Mouse (Mus musculus) ES-E14 (cell line): ENCODE data around the gene Arl8b. TPM values are rescaled to one million over a fixed set of nuclear protein-coding genes. Genes with fewer than 3 reads are reported as not detected.

ENCODE experiments used
- DNase-seq: peaks from one replicate; pipeline ENCODE4 v3.0.0-alpha.2; 2013; ENCODE audit warnings: low read depth, low spot score
- H3K27ac ChIP-seq: 2 replicates; pipeline ENCODE4 v1.5.1; 2012; ENCODE audit warnings: low read depth, mild to moderate bottlenecking, low read length, moderate library complexity, mixed read lengths; ENCODE audit not compliant: poor library complexity, insufficient read depth, severe bottlenecking
- H3K36me3 ChIP-seq: 2 replicates; pipeline ENCODE4 v1.6.1; 2012; ENCODE audit warnings: mild to moderate bottlenecking, low read length, moderate library complexity, mixed read lengths; ENCODE audit not compliant: control insufficient read depth, poor library complexity, insufficient read depth, severe bottlenecking
- H3K4me1 ChIP-seq, 2 experiments: fragments of 150-350 bp in 1 of 2; sonication (generic) in 1 of 2; 2 replicates each; pipeline ENCODE4 v1.6.1; 2012; ENCODE audit warnings: low read length in 2 of 2, mild to moderate bottlenecking in 1 of 2, mixed read lengths in 1 of 2; ENCODE audit not compliant: control insufficient read depth in 2 of 2, insufficient read depth in 2 of 2, poor library complexity in 1 of 2
- H3K4me3 ChIP-seq, 2 experiments: fragments of 150-350 bp in 1 of 2; sonication (generic) in 1 of 2; 2 replicates each; pipeline ENCODE4 v1.5.1; 2012; ENCODE audit warnings: low read length in 2 of 2, low read depth in 1 of 2, mild to moderate bottlenecking in 1 of 2, mixed read lengths in 1 of 2; ENCODE audit not compliant: insufficient read depth in 1 of 2, poor library complexity in 1 of 2, severe bottlenecking in 1 of 2
- H3K9ac ChIP-seq: 2 replicates; pipeline ENCODE4 v1.6.1; 2012; ENCODE audit warnings: low read depth, mild to moderate bottlenecking, low read length, mixed read lengths; ENCODE audit not compliant: poor library complexity, insufficient read depth, severe bottlenecking
- H3K9me3 ChIP-seq: fragments of 150-350 bp; sonication (generic); 2 replicates; pipeline ENCODE4 v1.6.1; 2012; ENCODE audit warnings: low read depth, mild to moderate bottlenecking, low read length; ENCODE audit not compliant: control insufficient read depth, insufficient read depth
- CHD2 ChIP-seq: IDR thresholded peaks from 2 replicates; pipeline ENCODE4 v1.6.1; 2014; ENCODE audit warnings: mild to moderate bottlenecking, low read depth, low read length, inconsistent platforms
- HCFC1 ChIP-seq: IDR thresholded peaks from 2 replicates; pipeline ENCODE4 v1.6.1; 2012; ENCODE audit warnings: low read length, inconsistent platforms, borderline replicate concordance; ENCODE audit not compliant: insufficient read depth
- MAFK ChIP-seq: IDR thresholded peaks from 2 replicates; pipeline ENCODE4 v1.6.1; 2014; ENCODE audit warnings: mild to moderate bottlenecking, low read depth, low read length, inconsistent platforms; ENCODE audit not compliant: insufficient read depth
- ZC3H11A ChIP-seq: IDR thresholded peaks from 2 replicates; pipeline ENCODE4 v1.6.1; 2012; ENCODE audit warnings: low read depth, mild to moderate bottlenecking, inconsistent platforms, low read length, borderline replicate concordance
- ZNF384 ChIP-seq: IDR thresholded peaks from 2 replicates; pipeline ENCODE4 v1.6.1; 2012; ENCODE audit warnings: low read depth, low read length, inconsistent platforms
- in situ Hi-C, 2 experiments: fragments of 600-800 bp; cut with MboI; formaldehyde crosslinking; loops; one replicate each; pipeline ENCODE4 v1.15.1; 2025; ENCODE audit warnings: low sequenced_read_pairs in 2 of 2, inconsistent platforms in 1 of 2; ENCODE audit not compliant: unreplicated experiment in 2 of 2
- total RNA-seq: library from RNA; depleted of rRNA; stranded (reverse); fragments of 300-350 nt; gene quantifications from 2 replicates; pipeline ENCODE4 v1.2.3, GENCODE M21; 2012

The Arl8b gene
- total RNA-seq, 1 experiment, result 45.8 TPM

DNA sequence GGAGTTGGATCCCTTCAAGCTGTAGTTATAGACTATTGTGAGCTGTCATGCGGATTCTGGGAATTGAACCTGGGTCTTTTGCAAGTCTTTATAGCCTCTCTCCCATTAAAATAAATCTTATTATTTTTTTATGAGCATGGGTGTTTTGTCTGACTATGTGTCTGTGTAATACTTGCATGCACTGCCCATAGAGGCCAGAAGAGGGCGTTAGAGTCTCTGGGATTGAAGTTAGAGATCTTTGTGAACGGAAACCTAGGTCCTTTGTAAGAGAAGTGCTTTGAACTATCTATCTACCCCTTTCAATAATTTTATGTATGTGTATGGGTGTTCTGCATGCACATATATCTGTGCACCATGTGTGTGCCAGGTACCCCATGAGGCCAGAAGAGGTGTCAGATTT is 24.5 kb downstream of the Arl8b start:
- H3K36me3 ChIP-seq, result no peaks in the 10 kb centered on the region
- TF ChIP-seq ZC3H11A (no peak; the same call in 1 of the 2 replicates), CHD2 (no peak), HCFC1 (no peak), MAFK (no peak), ZNF384 (no peak)
- no peak overlapping the region for H3K27ac ChIP-seq
- H3K4me3 ChIP-seq, result no peak overlapping the region
- DNase-seq, result peak; percentile 29
- H3K9ac ChIP-seq, result no peak overlapping the region
- H3K9me3 ChIP-seq, result no peaks in the 10 kb centered on the region
- peaks cover 0 to 2% of the 10 kb centered on the region in 2 experiments; a peak in 1 of 4 replicates for H3K4me1 ChIP-seq
- in situ Hi-C loops, result no loop called here

DNA sequence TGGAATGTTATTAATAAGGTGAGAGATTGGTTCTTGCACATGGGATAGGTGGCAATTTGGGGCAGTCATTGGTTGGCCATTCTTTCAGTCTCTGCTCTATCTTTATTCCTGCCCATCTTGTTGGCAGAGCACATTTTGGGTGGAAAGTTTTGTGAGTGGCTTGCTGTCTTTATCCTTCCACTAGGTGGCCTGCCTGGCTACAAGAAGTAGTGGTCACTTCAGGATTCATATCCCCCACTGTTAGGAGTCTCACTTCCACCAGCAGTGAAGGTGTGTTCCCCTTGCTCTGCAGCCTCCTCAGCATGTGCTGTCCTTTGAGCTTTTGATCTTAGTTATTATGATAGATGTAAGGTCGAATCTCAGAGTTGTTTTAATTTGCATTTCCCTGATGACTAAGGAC is 25.9 kb downstream of the Arl8b start:
- DNase-seq, result no peak
- Histone ChIP-seq H3K9ac (no peak overlapping the region), H3K27ac (no peak overlapping the region), H3K4me3 (no peak overlapping the region), H3K4me1 (peaks cover 0 to 2% of the 10 kb centered on the region in 2 experiments; a peak in 1 of 4 replicates), H3K36me3 (no peaks in the 10 kb centered on the region), H3K9me3 (no peaks in the 10 kb centered on the region)
- TF ChIP-seq ZC3H11A, result no peak
- in situ Hi-C loops, result no loop called here

DNA sequence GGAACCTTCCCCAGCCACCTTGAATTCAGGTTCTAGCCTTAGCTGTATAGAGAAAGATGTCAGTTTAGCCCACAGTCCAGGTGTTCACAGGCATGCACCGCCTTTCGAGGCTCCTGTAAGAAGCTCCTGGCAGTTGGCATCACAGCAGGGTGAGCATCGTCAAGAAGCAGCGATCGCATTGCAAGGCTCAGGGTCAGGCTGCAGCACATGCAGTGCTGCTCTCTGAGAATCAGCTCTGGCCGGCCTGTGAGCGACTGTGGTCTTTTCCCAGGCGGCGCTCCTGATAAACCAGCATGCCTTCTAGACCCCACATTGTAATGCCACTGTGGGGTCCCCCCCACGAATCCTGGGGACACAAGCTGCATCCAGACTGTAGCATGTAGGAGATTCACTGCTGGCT is 27.3 kb downstream of the Arl8b start:
- no peaks in the 10 kb centered on the region for H3K4me1 ChIP-seq

DNA sequence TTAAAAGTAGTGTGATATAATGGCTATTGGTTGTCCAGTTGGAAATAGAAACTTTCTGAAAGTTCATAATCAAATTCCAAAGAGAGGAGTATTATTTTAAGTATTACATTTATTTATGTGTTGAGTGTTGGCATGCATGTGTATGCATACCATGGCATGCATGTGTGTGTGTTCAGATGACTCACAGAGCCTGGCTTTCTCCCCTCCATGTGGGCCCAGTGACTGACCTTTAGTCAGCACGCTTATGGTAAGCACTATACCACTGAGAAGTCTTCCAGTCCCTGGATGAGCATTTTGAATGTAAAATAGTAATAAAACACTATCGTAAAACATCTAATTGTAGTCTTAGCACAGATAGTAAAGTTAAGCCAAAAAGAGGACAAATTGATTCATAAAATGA is 29.2 kb downstream of the Arl8b start:
- no peak for TF ChIP-seq ZNF384
- no peak for TF ChIP-seq MAFK
- TF ChIP-seq HCFC1, result no peak
- TF ChIP-seq CHD2, result no peak
- TF ChIP-seq ZC3H11A, result no peak
- in situ Hi-C loops, result no loop called here
- H3K27ac ChIP-seq, result no peak overlapping the region
- H3K9me3 ChIP-seq, result no peaks in the 10 kb centered on the region
- no peak overlapping the region for H3K9ac ChIP-seq
- no peaks in the 10 kb centered on the region for H3K4me1 ChIP-seq
- no peaks in the 10 kb centered on the region for H3K36me3 ChIP-seq
- no peak for DNase-seq
- H3K4me3 ChIP-seq, result no peak overlapping the region

More for the DNA sequence above, 27.3 kb downstream of the Arl8b start:
- Histone ChIP-seq H3K4me3 (no peak overlapping the region), H3K27ac (no peak overlapping the region), H3K9me3 (no peaks in the 10 kb centered on the region), H3K36me3 (no peaks in the 10 kb centered on the region), H3K9ac (no peak overlapping the region)
- in situ Hi-C loops, result no loop called here
- DNase-seq, result no peak
- TF ChIP-seq ZC3H11A, result no peak
- TF ChIP-seq ZNF384, result no peak
- no peak for TF ChIP-seq HCFC1
- TF ChIP-seq CHD2, result no peak
- TF ChIP-seq MAFK, result no peak

DNA sequence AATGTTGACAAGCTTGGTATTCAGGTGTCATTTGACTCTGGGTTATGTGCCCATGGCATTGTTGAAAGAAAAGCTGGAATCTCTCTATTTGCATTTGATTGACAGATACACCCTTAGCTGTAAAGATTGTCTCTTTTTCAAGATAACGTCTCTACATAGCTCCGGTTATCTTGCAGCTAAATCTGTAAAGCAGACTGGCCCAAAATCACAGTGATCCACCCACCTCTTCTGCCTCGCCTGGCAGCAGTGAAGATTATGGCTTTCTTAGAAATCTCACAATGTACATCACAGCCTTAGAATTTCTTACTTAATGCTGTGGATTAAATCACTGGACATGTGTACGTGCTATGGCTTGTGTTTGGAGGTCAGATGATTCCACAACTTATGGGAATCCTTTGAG is 34.6 kb downstream of the Arl8b start:
- TF ChIP-seq ZNF384, result no peak
- no peak for TF ChIP-seq CHD2
- no peak for TF ChIP-seq HCFC1
- TF ChIP-seq MAFK, result no peak
- no peak for TF ChIP-seq ZC3H11A
- no peaks in the 10 kb centered on the region for H3K9me3 ChIP-seq
- H3K9ac ChIP-seq, result no peak overlapping the region
- no peaks in the 10 kb centered on the region for H3K4me1 ChIP-seq
- DNase-seq, result no peak
- H3K4me3 ChIP-seq, result no peak overlapping the region
- H3K36me3 ChIP-seq, result peaks cover 3% of the 10 kb centered on the region
- in situ Hi-C loops, result no loop called here
- H3K27ac ChIP-seq, result no peak overlapping the region
